Mouse (Mus musculus): ENCODE measurements around the gene Gclm. TPM values are rescaled to one million over a fixed set of nuclear protein-coding genes. Genes with fewer than 3 reads are reported as not detected.

The Gclm gene
- polyA plus RNA-seq, 1 experiment from 2014 or later, result 76.0 TPM

GRCm38 (mm10) chr3:122293223-122293953 lies 48.0 kb downstream of the Gclm start:
- DNase-seq (ENCODE audit: low spot score), result no peak
- Histone ChIP-seq H3K4me3 (ENCODE audit: low read depth, low read length) (peak overlapping the region; percentile 81), H3K9me3 (ENCODE audit: control insufficient read depth, low read length) (no peaks in the 10 kb centered on the region), H3K9ac (ENCODE audit: low read depth, low read length) (peak overlapping the region; percentile 87), H3K27me3 (replicated peaks; ENCODE audit: control insufficient read depth, insufficient read depth, low read length) (no peaks in the 10 kb centered on the region), H3K4me1 (ENCODE audit: control insufficient read depth, insufficient read depth, low read length) (0 out of 2 replicates have a peak, but pooled peaks cover 5% of the 10 kb centered on the region), H3K36me3 (ENCODE audit: control insufficient read depth, insufficient read depth, low read length) (no peaks in the 10 kb centered on the region), H3K4me2 (ENCODE audit: low read depth, low read length) (peak overlapping the region; percentile 63), H3K27ac (replicated peaks; ENCODE audit: low read depth, low read length) (peak overlapping the region; percentile 96)
- peak; percentile 80 for ATAC-seq (ENCODE audit: low read depth)
- under 1% methylated on average over 30 of the region's 105 CpGs for WGBS

- peak within 1 kb of the TSS; percentile 81 for H3K4me3 ChIP-seq (ENCODE audit: low read depth, low read length)
- H3K4me1 ChIP-seq (ENCODE audit: control insufficient read depth, insufficient read depth, low read length), result 0 out of 2 replicates have a peak, but pooled peaks cover 5% of the 10 kb centered on the region
- no peaks in the 10 kb centered on the region for H3K27me3 ChIP-seq (replicated peaks; ENCODE audit: control insufficient read depth, insufficient read depth, low read length)
- 3% methylated on average over 31 of the region's 37 CpGs for WGBS
- ATAC-seq (ENCODE audit: low read depth), result peak; percentile 85
- H3K4me2 ChIP-seq (ENCODE audit: low read depth, low read length), result peak within 1 kb of the TSS; percentile 63
- no peaks in the 10 kb centered on the region for H3K9me3 ChIP-seq (ENCODE audit: control insufficient read depth, low read length)
- peak; percentile 99 for DNase-seq (ENCODE audit: low spot score)
- H3K36me3 ChIP-seq (ENCODE audit: control insufficient read depth, insufficient read depth, low read length), result no peaks in the 10 kb centered on the region
- H3K9ac ChIP-seq (ENCODE audit: low read depth, low read length), result peak within 1 kb of the TSS; percentile 87
- H3K27ac ChIP-seq (replicated peaks; ENCODE audit: low read depth, low read length), result peak within 1 kb of the TSS; percentile 96
These were observed 48.8 kb downstream of the Gclm start, which contains the start of gene Bcar3 for GRCm38 (mm10) chr3:122293954-122294850. Gene Bcar3, plus strand, starts transcription at chr3:122294136.

GRCm38 (mm10) chr3:122295511-122295910 lies 50.2 kb downstream of the Gclm start:
- no peaks in the 10 kb centered on the region for H3K9me3 ChIP-seq (ENCODE audit: control insufficient read depth, low read length)
- H3K9ac ChIP-seq (ENCODE audit: low read depth, low read length), result no peak overlapping the region
- peak; percentile 85 for DNase-seq (ENCODE audit: low spot score)
- no peaks in the 10 kb centered on the region for H3K36me3 ChIP-seq (ENCODE audit: control insufficient read depth, insufficient read depth, low read length)
- WGBS, result 9% methylated on average over 5 of the region's 5 CpGs
- H3K27ac ChIP-seq (replicated peaks; ENCODE audit: low read depth, low read length), result no peak overlapping the region
- ATAC-seq (ENCODE audit: low read depth), result no peak
- 0 out of 2 replicates have a peak, but pooled peaks cover 5% of the 10 kb centered on the region for H3K4me1 ChIP-seq (ENCODE audit: control insufficient read depth, insufficient read depth, low read length)
- no peak overlapping the region for H3K4me2 ChIP-seq (ENCODE audit: low read depth, low read length)
- H3K27me3 ChIP-seq (replicated peaks; ENCODE audit: control insufficient read depth, insufficient read depth, low read length), result no peaks in the 10 kb centered on the region
- no peak overlapping the region for H3K4me3 ChIP-seq (ENCODE audit: low read depth, low read length)

- H3K27me3 ChIP-seq (replicated peaks; ENCODE audit: control insufficient read depth, insufficient read depth, low read length), result no peaks in the 10 kb centered on the region
These were observed 51.6 kb downstream of the Gclm start for GRCm38 (mm10) chr3:122296979-122297378.

GRCm38 (mm10) chr3:122300983-122301919 lies 55.9 kb downstream of the Gclm start:
- Histone ChIP-seq H3K9me3 (ENCODE audit: control insufficient read depth, low read length) (no peaks in the 10 kb centered on the region), H3K36me3 (ENCODE audit: control insufficient read depth, insufficient read depth, low read length) (no peaks in the 10 kb centered on the region), H3K9ac (ENCODE audit: low read depth, low read length) (no peak overlapping the region), H3K27ac (replicated peaks; ENCODE audit: low read depth, low read length) (0 out of 2 replicates have a peak overlapping the region, but pooled peaks have one; percentile 25), H3K4me1 (ENCODE audit: control insufficient read depth, insufficient read depth, low read length) (0 out of 2 replicates have a peak, but pooled peaks cover 10% of the 10 kb centered on the region), H3K27me3 (replicated peaks; ENCODE audit: control insufficient read depth, insufficient read depth, low read length) (no peaks in the 10 kb centered on the region), H3K4me2 (ENCODE audit: low read depth, low read length) (no peak overlapping the region), H3K4me3 (ENCODE audit: low read depth, low read length) (no peak overlapping the region)
- ATAC-seq (ENCODE audit: low read depth) (peak; percentile 30; the same call in 1 of the 2 replicates), DNase-seq (ENCODE audit: low spot score) (peak; percentile 80)
- WGBS, result 49% methylated on average over 9 of the region's 9 CpGs

More at GRCm38 (mm10) chr3:122296979-122297378, 51.6 kb downstream of the Gclm start:
- ATAC-seq (ENCODE audit: low read depth) (no peak), DNase-seq (ENCODE audit: low spot score) (no peak)
- Histone ChIP-seq H3K9me3 (ENCODE audit: control insufficient read depth, low read length) (no peaks in the 10 kb centered on the region), H3K4me1 (ENCODE audit: control insufficient read depth, insufficient read depth, low read length) (0 out of 2 replicates have a peak, but pooled peaks cover 15% of the 10 kb centered on the region), H3K36me3 (ENCODE audit: control insufficient read depth, insufficient read depth, low read length) (no peaks in the 10 kb centered on the region), H3K27ac (replicated peaks; ENCODE audit: low read depth, low read length) (no peak overlapping the region), H3K4me2 (ENCODE audit: low read depth, low read length) (no peak overlapping the region), H3K9ac (ENCODE audit: low read depth, low read length) (no peak overlapping the region), H3K4me3 (ENCODE audit: low read depth, low read length) (no peak overlapping the region)
- 57% methylated on average over 5 of the region's 5 CpGs for WGBS

- ATAC-seq (ENCODE audit: low read depth) (no peak), DNase-seq (ENCODE audit: low spot score) (no peak)
- Histone ChIP-seq H3K4me2 (ENCODE audit: low read depth, low read length) (no peak overlapping the region), H3K27ac (replicated peaks; ENCODE audit: low read depth, low read length) (no peak overlapping the region), H3K9ac (ENCODE audit: low read depth, low read length) (no peak overlapping the region), H3K4me3 (ENCODE audit: low read depth, low read length) (no peak overlapping the region), H3K9me3 (ENCODE audit: control insufficient read depth, low read length) (no peaks in the 10 kb centered on the region), H3K36me3 (ENCODE audit: control insufficient read depth, insufficient read depth, low read length) (no peaks in the 10 kb centered on the region), H3K27me3 (replicated peaks; ENCODE audit: control insufficient read depth, insufficient read depth, low read length) (no peaks in the 10 kb centered on the region), H3K4me1 (ENCODE audit: control insufficient read depth, insufficient read depth, low read length) (0 out of 2 replicates have a peak, but pooled peaks cover 10% of the 10 kb centered on the region)
- WGBS, result 78% methylated on average over 4 of the region's 4 CpGs
These were observed 59.2 kb downstream of the Gclm start for GRCm38 (mm10) chr3:122304560-122304959.

GRCm38 (mm10) chr3:122307894-122308671 lies 62.7 kb downstream of the Gclm start:
- ATAC-seq (ENCODE audit: low read depth), result no peak
- no peak overlapping the region for H3K4me3 ChIP-seq (ENCODE audit: low read depth, low read length)
- H3K9me3 ChIP-seq (ENCODE audit: control insufficient read depth, low read length), result no peaks in the 10 kb centered on the region
- no peaks in the 10 kb centered on the region for H3K4me1 ChIP-seq (ENCODE audit: control insufficient read depth, insufficient read depth, low read length)
- no peak for DNase-seq (ENCODE audit: low spot score)
- no peak overlapping the region for H3K4me2 ChIP-seq (ENCODE audit: low read depth, low read length)
- H3K9ac ChIP-seq (ENCODE audit: low read depth, low read length), result no peak overlapping the region
- H3K27me3 ChIP-seq (replicated peaks; ENCODE audit: control insufficient read depth, insufficient read depth, low read length), result no peaks in the 10 kb centered on the region
- H3K27ac ChIP-seq (replicated peaks; ENCODE audit: low read depth, low read length), result no peak overlapping the region
- 59% methylated on average over 4 of the region's 4 CpGs for WGBS
- no peaks in the 10 kb centered on the region for H3K36me3 ChIP-seq (ENCODE audit: control insufficient read depth, insufficient read depth, low read length)

Measured in embryonic facial prominence, embryonic 14.5 days (tissue).